Mouse (Mus musculus) CH12.LX (cell line): Measurements from ENCODE around the gene Ppp4c. TPM values are rescaled to one million over a fixed set of nuclear protein-coding genes. Genes with fewer than 3 reads are reported as not detected.

Experiments
- DNase-seq: peaks from one replicate; pipeline ENCODE4 v3.0.0-alpha.2; 2013; ENCODE audit errors: extremely low read depth
- H3K27ac ChIP-seq: 2 replicates; pipeline ENCODE4 v1.5.1; 2012; ENCODE audit warnings: low read depth, mild to moderate bottlenecking, control low read depth, moderate library complexity; ENCODE audit not compliant: insufficient read depth
- H3K27me3 ChIP-seq: replicated peaks from 2 replicates; pipeline ENCODE3; 2012; ENCODE audit warnings: inconsistent platforms
- H3K36me3 ChIP-seq, 2 experiments: replicated peaks in 1 of 2; 2 replicates each; pipeline versions ENCODE3 to v1.6.1; 2012; ENCODE audit warnings: inconsistent platforms in 1 of 2, low read length in 1 of 2, mild to moderate bottlenecking in 1 of 2, mixed read lengths in 1 of 2, moderate library complexity in 1 of 2; ENCODE audit not compliant: control insufficient read depth in 1 of 2, insufficient read depth in 1 of 2
- H3K4me1 ChIP-seq, 2 experiments: 2 replicates each; pipeline ENCODE4 v1.6.1; 2012; ENCODE audit warnings: inconsistent platforms in 1 of 2, moderate library complexity in 1 of 2; ENCODE audit not compliant: insufficient read depth in 2 of 2, control insufficient read depth in 1 of 2
- H3K4me2 ChIP-seq: 2 replicates; pipeline ENCODE4 v1.6.1; 2012; ENCODE audit warnings: low read depth, mild to moderate bottlenecking, control low read depth; ENCODE audit not compliant: poor library complexity, insufficient read depth, severe bottlenecking
- H3K4me3 ChIP-seq, 3 experiments: fragments of 150-350 bp in 1 of 3; sonication (generic) in 1 of 3; replicated peaks in 1 of 3; 2 replicates each; pipeline versions ENCODE3 to v1.5.1; 2011 to 2012; ENCODE audit warnings: low read depth in 2 of 3, low read length in 2 of 3, mild to moderate bottlenecking in 2 of 3, moderate library complexity in 2 of 3, control low read depth in 1 of 3, improper control_type of control experiment in 1 of 3, inconsistent platforms in 1 of 3, mixed read lengths in 1 of 3; ENCODE audit not compliant: poor library complexity in 1 of 3
- H3K79me2 ChIP-seq: replicated peaks from 2 replicates; pipeline ENCODE4 v1.6.1; 2012; ENCODE audit warnings: mild to moderate bottlenecking, moderate library complexity; ENCODE audit not compliant: control insufficient read depth, poor library complexity, insufficient read depth, severe bottlenecking; ENCODE audit errors: extremely low read depth
- H3K9ac ChIP-seq: 2 replicates; pipeline ENCODE4 v1.6.1; 2012; ENCODE audit warnings: low read depth, mild to moderate bottlenecking, control low read depth, moderate library complexity; ENCODE audit not compliant: insufficient read depth
- H3K9me3 ChIP-seq: replicated peaks from 2 replicates; pipeline ENCODE3; 2012; ENCODE audit warnings: low read length, inconsistent platforms, mixed read lengths
- CHD1 ChIP-seq: IDR thresholded peaks from 2 replicates; pipeline ENCODE4 v1.6.1; 2012; ENCODE audit warnings: low read depth, low read length, improper control_type of control experiment, inconsistent platforms
- CHD2 ChIP-seq: IDR thresholded peaks from 2 replicates; pipeline ENCODE4 v1.6.1; 2011; ENCODE audit warnings: low read length, improper control_type of control experiment
- EP300 ChIP-seq: IDR thresholded peaks from 2 replicates; pipeline ENCODE4 v1.6.1; 2011; ENCODE audit warnings: low read length, improper control_type of control experiment
- GABPA ChIP-seq: IDR thresholded peaks from 2 replicates; pipeline ENCODE4 v1.6.1; 2012; ENCODE audit warnings: low read depth, low read length, improper control_type of control experiment, inconsistent platforms; ENCODE audit not compliant: insufficient replicate concordance
- HCFC1 ChIP-seq: IDR thresholded peaks from 2 replicates; pipeline ENCODE4 v1.6.1; 2012; ENCODE audit warnings: low read depth, mild to moderate bottlenecking, inconsistent platforms, low read length, improper control_type of control experiment
- IRF4 ChIP-seq: IDR thresholded peaks from 2 replicates; pipeline ENCODE4 v1.6.1; 2014; ENCODE audit warnings: low read depth, mild to moderate bottlenecking, inconsistent platforms, low read length, improper control_type of control experiment
- MAFK ChIP-seq: IDR thresholded peaks from 2 replicates; pipeline ENCODE4 v1.6.1; 2011; ENCODE audit warnings: low read length, improper control_type of control experiment; ENCODE audit not compliant: insufficient replicate concordance
- MAZ ChIP-seq: IDR thresholded peaks from 2 replicates; pipeline ENCODE4 v1.6.1; 2012; ENCODE audit warnings: low read depth, mild to moderate bottlenecking, inconsistent platforms, low read length, improper control_type of control experiment, moderate library complexity
- MEF2A ChIP-seq: IDR thresholded peaks from 2 replicates; pipeline ENCODE4 v1.6.1; 2014; ENCODE audit warnings: low read depth, mild to moderate bottlenecking, inconsistent platforms, low read length, improper control_type of control experiment, borderline replicate concordance
- MXI1 ChIP-seq: IDR thresholded peaks from 2 replicates; pipeline ENCODE4 v1.6.1; 2011; ENCODE audit warnings: mild to moderate bottlenecking, low read depth, low read length, improper control_type of control experiment
- NELFE ChIP-seq: IDR thresholded peaks from 2 replicates; pipeline ENCODE4 v1.6.1; 2011; ENCODE audit warnings: low read depth, low read length, improper control_type of control experiment
- PAX5 ChIP-seq: IDR thresholded peaks from 2 replicates; pipeline ENCODE4 v1.6.1; 2012; ENCODE audit warnings: low read length, inconsistent platforms, mixed read lengths
- RAD21 ChIP-seq: IDR thresholded peaks from 2 replicates; pipeline ENCODE4 v1.6.1; 2011; ENCODE audit warnings: low read depth, mild to moderate bottlenecking, low read length, improper control_type of control experiment, moderate library complexity
- RCOR1 ChIP-seq: conservative IDR thresholded peaks from 2 replicates; pipeline ENCODE4 v1.6.1; 2012; ENCODE audit warnings: low read depth, mild to moderate bottlenecking, inconsistent platforms, low read length, improper control_type of control experiment
- SIN3A ChIP-seq: IDR thresholded peaks from 2 replicates; pipeline ENCODE4 v1.6.1; 2012; ENCODE audit warnings: low read length, improper control_type of control experiment, inconsistent platforms
- SMC3 ChIP-seq: IDR thresholded peaks from 2 replicates; pipeline ENCODE4 v1.6.1; 2011; ENCODE audit warnings: low read depth, low read length, improper control_type of control experiment
- TBP ChIP-seq: conservative IDR thresholded peaks from 2 replicates; pipeline ENCODE4 v1.6.1; 2011; ENCODE audit warnings: low read depth, low read length, improper control_type of control experiment
- TCF12 ChIP-seq: IDR thresholded peaks from 2 replicates; pipeline ENCODE4 v1.6.1; 2014; ENCODE audit warnings: low read depth, mild to moderate bottlenecking, inconsistent platforms, low read length, improper control_type of control experiment
- UBTF ChIP-seq: IDR thresholded peaks from 2 replicates; pipeline ENCODE4 v1.6.1; 2012; ENCODE audit warnings: low read depth, mild to moderate bottlenecking, inconsistent platforms, low read length, improper control_type of control experiment, moderate library complexity
- USF1 ChIP-seq: IDR thresholded peaks from 2 replicates; pipeline ENCODE4 v1.6.1; 2014; ENCODE audit warnings: low read depth, mild to moderate bottlenecking, inconsistent platforms, low read length, improper control_type of control experiment
- ZC3H11A ChIP-seq: IDR thresholded peaks from 2 replicates; pipeline ENCODE4 v1.6.1; 2012; ENCODE audit warnings: low read depth, mild to moderate bottlenecking, inconsistent platforms, low read length, improper control_type of control experiment
- ZKSCAN1 ChIP-seq: IDR thresholded peaks from 2 replicates; pipeline ENCODE4 v1.6.1; 2012; ENCODE audit warnings: low read depth, inconsistent platforms, low read length, improper control_type of control experiment, borderline replicate concordance
- dilution Hi-C: fragments of 300-500 bp; cut with MboI; formaldehyde crosslinking; loops from 2 replicates; pipeline ENCODE4 v1.14.3; 2020; ENCODE audit warnings: low sequenced_read_pairs; ENCODE audit not compliant: extremely low pct_unique_long_range_greater_than_20kb, extremely low pct_ligation_motif_present
- in situ Hi-C: fragments of 300-500 bp; cut with MboI; formaldehyde crosslinking; loops from 3 replicates; pipeline ENCODE4 v1.14.3; 2019; ENCODE audit warnings: low sequenced_read_pairs, low pct_ligation_motif_present, low pct_unique_long_range_greater_than_20kb, mixed read lengths
- polyA plus RNA-seq: library from polyadenylated mRNA; unstranded; fragments of >175 nt; gene quantifications from 2 replicates; pipeline ENCODE4 v1.2.1, GENCODE M21; 2012; ENCODE audit warnings: low read depth; ENCODE audit not compliant: insufficient read length
- total RNA-seq, 2 experiments: library from RNA; depleted of rRNA; stranded (reverse); fragments of 300-350 nt in 1 of 2; fragments of >200 nt in 1 of 2; gene quantifications; 2 replicates each; pipeline ENCODE4 v1.2.3; 2012 to 2014

Ppp4c gene
- total and polyA plus RNA-seq, 3 experiments, result 161 to 213 (median 195) TPM

DNA sequence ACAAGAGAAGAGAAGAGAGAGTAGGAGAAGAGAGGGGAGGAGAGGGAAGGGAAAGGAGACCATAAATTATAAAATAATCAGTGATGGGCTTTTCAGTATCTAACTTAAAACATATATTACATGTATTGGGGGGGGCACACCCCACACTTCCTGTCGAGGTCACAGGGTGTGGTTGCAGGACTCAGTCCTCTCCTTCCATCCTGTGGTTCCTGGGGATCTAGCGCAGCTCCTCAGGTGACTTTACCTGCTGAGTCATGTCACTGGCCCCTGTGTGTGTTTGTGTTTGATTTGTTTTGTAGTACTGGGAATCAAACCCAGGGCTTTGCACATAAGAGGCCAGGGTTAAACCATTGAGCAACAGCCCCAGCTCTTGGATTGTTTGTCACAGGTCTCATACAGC lies 17.8 kb downstream of the Ppp4c start:
- dilution Hi-C loops, result no loop called here
- Histone ChIP-seq H3K27ac (no peak overlapping the region), H3K4me2 (no peak overlapping the region), H3K4me1 (peaks cover 12 to 52% of the 10 kb centered on the region in 2 experiments; a peak in 3 of 4 replicates), H3K4me3 (no peak overlapping the region), H3K36me3 (peaks cover 21 to 52% of the 10 kb centered on the region in 2 experiments), H3K79me2 (0 out of 2 replicates have a peak, but pooled peaks cover 2% of the 10 kb centered on the region), H3K27me3 (no peaks in the 10 kb centered on the region), H3K9me3 (no peaks in the 10 kb centered on the region), H3K9ac (no peak overlapping the region)
- in situ Hi-C loops, result no loop called here
- DNase-seq, result no peak
- TF ChIP-seq NELFE, result no peak
- no peak for TF ChIP-seq MXI1
- no peak for TF ChIP-seq EP300
- no peak for TF ChIP-seq SIN3A
- TF ChIP-seq ZC3H11A, result no peak
- TF ChIP-seq RAD21, result no peak

DNA sequence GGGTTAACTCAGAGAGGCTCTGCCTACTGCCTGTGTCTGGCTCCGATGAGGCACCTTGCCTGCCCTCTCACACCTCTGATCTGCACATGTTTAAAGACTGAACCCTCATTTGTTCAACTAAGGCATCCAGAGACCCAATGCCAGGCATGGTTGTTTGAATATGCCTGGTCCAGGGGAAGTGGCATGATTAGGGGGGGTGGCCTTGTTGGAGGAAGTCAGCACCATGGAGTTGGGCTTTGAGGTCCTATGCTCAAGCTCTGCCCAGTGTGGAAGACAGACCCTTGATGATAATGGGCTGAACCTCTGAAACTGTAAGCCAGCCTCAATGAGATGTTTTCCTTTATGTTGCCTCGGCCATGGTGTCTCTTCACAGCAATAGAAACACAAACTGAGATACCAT lies 18.9 kb downstream of the Ppp4c start:
- peaks cover 9 to 40% of the 10 kb centered on the region in 2 experiments; a peak in 3 of 4 replicates for H3K4me1 ChIP-seq
- dilution Hi-C loops, result no loop called here
- H3K9ac ChIP-seq, result no peak overlapping the region
- H3K4me3 ChIP-seq, result no peak overlapping the region
- no peaks in the 10 kb centered on the region for H3K27me3 ChIP-seq
- no peak overlapping the region for H3K27ac ChIP-seq
- 0 out of 2 replicates have a peak, but pooled peaks cover 2% of the 10 kb centered on the region for H3K79me2 ChIP-seq
- H3K4me2 ChIP-seq, result no peak overlapping the region
- no peak for DNase-seq
- in situ Hi-C loops, result no loop called here
- no peak for TF ChIP-seq MXI1
- TF ChIP-seq PAX5, result no peak
- TF ChIP-seq IRF4, result no peak
- no peak for TF ChIP-seq CHD1
- no peak for TF ChIP-seq HCFC1
- TF ChIP-seq GABPA, result no peak
- TF ChIP-seq, all 38 proteins: peak for 0
- Histone ChIP-seq H3K9me3 (no peaks in the 10 kb centered on the region), H3K36me3 (peaks cover 13 to 53% of the 10 kb centered on the region in 2 experiments)

GRCm38 (mm10) chr7:126770784-126771183 lies 21.5 kb downstream of the Ppp4c start:
- H3K36me3 ChIP-seq, result peaks cover 18 to 68% of the 10 kb centered on the region in 2 experiments
- no peaks in the 10 kb centered on the region for H3K9me3 ChIP-seq
- H3K9ac ChIP-seq, result no peak overlapping the region
- H3K27ac ChIP-seq, result no peak overlapping the region
- DNase-seq, result no peak
- in situ Hi-C loops, result no loop called here
- no peak for TF ChIP-seq UBTF
- no peak for TF ChIP-seq TBP
- no peak for TF ChIP-seq TCF12
- no peak for TF ChIP-seq CHD1
- no peak for TF ChIP-seq USF1
- TF ChIP-seq MAZ, result no peak
- no peak for TF ChIP-seq SMC3
- no peak for TF ChIP-seq MEF2A
- TF ChIP-seq MAFK, result no peak
- no peak for TF ChIP-seq ZKSCAN1
- no peak for TF ChIP-seq RCOR1
- no peak for TF ChIP-seq ZC3H11A
- no peak for TF ChIP-seq CHD2
- TF ChIP-seq PAX5, result no peak
- TF ChIP-seq, all 38 proteins: peak for 0
- no peaks in the 10 kb centered on the region for H3K27me3 ChIP-seq
- dilution Hi-C loops, result no loop called here
- H3K79me2 ChIP-seq, result no peaks in the 10 kb centered on the region
- H3K4me2 ChIP-seq, result no peak overlapping the region
- H3K4me3 ChIP-seq, result no peak overlapping the region
- H3K4me1 ChIP-seq, result peaks cover under 1 to 26% of the 10 kb centered on the region in 2 experiments; a peak in 2 of 4 replicates
